Mouse (Mus musculus) ovary, adult 18-20 months (tissue): ENCODE measurements around the gene Gsdmc4.
"Not testable (repeated sequence)": the region's sequence is repeated elsewhere in the genome, so short reads cannot be mapped to it uniquely, and the experiment has no call there.

ENCODE experiments used
- DNase-seq: peaks from one replicate; pipeline ENCODE4 v3.0.0; 2022; ENCODE audit warnings: low spot score, mixed read lengths

The Gsdmc4 gene

DNA sequence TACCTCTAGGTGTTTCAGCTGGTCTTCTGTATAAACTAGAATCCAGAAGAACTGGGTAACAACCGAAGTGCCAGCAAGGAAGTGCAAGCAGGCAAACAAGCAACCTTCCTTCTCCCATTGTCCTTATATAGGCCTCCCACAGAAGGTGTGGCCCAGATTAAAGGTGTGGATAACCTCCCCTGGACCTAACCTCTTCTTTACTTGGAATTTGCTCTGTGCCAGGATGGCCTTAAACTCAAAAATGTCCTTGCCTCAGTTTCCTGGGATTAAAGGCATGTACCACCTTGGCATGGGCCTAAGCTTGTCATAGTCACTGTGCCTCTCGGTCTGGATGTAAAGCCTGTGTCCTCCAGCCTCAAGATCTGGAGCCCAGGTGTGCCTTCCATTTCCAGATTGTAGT lies at the start of gene Gsdmc4:
Gene Gsdmc4, minus strand, starts transcription at position 101 of the 400 bp plus-strand sequence.
- DNase-seq = not testable (repeated sequence)

DNA sequence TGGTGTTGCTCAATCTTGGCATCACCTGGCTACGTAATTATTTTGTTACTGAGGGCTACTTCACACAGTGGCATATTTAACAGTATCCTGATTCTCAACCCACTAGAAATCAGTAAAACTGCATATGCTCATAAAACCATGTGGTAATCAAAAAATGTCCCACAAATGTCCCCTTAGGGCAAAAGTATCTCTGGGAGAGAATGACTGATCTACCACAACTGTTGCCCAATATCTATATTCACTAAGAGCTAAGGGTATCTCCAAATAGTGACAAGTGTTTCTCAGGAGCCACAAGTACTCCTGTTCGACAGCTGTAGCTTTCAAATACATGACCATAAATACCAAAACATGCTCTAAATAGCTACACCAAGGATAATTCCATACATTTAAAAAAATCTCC lies 48.4 kb upstream of the Gsdmc4 start:
- DNase-seq = no peak

DNA sequence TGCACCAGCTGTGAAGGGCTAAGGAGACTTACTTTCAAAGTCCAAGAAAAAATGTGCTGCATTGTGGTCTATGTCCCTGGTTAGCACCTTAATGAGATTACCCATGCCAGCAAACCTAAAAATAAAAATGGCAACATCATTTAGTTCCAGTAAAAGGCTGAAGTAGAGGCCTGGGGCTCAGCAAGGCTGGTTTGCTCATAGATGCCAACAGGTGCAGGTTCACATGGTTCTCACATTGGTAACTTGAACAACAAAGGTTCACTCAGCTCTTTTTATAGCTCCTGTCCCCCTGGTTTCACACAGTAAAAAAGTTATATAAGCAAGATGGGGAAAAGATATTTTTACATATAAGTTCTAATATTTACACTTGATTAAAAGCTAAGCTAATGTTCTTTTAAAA lies 45.5 kb upstream of the Gsdmc4 start:
- DNase-seq = no peak

DNA sequence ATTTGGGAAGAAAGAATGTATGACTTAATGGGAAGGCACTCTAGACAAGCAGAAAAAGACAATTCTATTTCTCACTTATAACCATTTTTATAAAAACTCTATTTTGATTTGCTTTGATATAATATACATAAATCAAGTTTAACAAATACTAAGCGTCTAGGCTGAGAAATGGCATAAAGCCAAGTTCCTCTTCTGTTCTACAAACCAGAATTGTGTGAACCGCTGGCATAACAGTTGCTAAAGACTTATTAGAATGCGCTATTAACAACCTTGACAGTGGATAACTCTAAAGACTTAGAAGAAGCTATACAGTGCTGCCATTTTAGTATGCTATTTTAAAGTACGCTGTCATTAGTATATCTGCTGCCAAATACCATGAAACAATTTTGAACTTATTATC lies 41.2 kb upstream of the Gsdmc4 start:
- DNase-seq = no peak

DNA sequence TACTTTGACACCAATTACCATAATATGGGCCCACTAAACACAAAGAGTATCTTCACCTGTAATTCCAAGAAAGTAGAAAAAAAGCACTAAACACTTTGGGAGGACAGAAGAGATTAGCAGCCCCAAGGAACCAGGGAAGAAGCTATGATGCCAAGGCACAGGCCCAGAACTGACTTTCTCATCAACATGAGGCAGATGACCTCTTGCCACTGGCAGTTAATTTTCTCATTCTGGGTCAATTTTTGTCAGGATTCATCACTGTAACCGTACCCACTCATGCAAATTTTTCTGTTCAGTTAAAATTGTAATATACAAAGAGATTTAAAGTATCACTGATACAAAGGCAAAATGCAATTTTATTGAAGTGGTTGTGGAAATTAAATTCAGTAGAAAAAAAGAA lies 29.1 kb upstream of the Gsdmc4 start:
- no peak for DNase-seq

DNA sequence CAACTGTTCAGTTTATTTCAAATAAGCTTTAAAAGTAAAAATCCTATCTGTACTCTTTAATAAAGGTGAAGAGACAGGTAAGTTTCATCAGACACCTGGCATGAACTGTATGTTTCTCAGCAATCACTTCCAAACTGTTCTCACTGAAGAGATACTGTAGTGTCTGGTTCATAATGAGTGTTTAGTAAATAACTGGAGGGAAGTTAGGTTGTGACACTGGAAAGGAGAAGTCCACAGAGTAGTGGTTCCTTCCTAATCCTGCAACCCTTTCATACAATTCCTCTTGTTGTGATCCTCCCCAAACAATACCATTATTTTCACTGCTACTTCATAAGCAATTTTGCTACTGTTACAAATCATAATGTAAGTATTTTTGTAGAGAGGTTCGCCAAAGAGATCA lies 20.6 kb upstream of the Gsdmc4 start:
- no peak for DNase-seq

DNA sequence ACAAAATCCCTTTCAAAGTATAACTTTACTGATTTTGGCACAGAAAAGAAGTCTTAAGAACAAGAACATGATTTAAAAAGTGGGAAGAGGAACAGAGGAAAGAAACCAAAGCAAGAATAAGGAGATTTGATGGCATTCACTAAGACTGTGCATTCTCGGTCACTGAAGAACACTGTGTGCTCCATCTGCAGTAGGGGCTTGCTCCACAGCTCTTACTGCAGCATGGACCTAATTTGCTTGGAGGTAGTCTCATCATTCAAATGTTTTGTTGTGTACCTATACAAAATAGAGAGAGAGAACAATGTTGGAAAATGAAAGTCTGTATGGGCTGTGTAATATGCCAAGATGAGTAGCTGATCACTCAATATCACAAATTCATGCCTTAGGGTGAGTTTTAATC lies 19.3 kb upstream of the Gsdmc4 start:
- no peak for DNase-seq

DNA sequence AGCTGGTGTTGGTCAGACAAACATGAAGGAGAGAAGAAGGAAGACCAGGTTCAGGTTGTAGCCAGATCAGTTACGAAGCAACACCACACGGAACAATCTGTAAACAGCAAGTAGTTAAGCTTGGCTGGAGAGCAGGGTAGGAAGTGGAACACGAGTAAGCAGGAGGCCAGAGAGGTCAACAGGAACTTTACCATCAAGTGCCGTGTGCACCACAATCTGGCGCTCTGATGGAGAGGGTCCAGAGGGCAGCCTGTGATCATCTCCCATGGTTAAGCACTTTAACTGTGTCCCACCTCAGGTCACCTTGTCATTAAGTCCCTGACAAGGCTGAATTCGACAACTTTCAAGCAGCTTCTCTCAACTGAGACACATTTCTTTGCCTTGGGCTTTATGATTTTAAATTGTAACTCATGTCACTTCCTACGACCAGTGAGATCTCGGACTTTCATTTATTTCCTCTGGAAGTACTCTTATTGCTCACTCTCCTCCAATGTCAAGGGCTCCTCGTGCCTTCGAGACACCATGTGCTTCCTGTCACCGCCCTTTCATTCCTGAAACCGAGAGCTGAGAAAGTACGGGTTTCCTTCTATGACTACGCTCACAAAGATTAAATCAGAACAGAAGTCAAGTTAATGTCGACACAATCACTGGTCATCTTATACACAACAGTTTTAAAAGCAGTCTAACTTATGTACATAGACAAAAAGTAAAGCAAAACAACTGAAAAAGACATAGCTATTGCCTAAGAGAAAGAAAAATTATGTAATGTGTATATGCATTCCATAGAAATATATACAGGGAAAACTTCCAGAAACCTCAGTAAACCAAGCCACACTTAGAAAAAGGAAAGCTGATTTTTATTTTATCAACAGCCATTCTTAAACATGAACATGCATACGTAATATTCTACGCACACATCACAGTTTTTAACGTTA lies 18.3 kb upstream of the Gsdmc4 start:
- DNase-seq = no peak

DNA sequence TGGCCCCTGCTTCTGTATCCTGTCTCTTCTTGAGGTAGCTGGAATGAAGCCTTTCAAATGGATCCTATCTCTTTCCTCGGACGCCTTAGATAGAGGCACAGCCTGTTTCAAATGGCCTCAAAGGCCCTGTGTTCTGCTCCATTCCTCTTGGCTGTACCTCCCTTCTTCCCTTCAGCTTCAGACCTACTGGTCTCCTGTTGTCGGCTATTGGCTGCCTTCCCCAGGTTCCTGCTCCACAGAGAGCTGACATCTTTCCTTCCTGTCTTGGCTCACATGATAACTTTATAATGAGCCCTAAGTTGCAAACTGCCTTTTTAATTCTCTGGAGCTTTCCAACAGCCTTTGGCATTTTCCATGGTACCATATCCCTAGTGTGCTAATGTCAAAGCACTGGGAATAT lies 14.1 kb upstream of the Gsdmc4 start:
- no peak for DNase-seq

DNA sequence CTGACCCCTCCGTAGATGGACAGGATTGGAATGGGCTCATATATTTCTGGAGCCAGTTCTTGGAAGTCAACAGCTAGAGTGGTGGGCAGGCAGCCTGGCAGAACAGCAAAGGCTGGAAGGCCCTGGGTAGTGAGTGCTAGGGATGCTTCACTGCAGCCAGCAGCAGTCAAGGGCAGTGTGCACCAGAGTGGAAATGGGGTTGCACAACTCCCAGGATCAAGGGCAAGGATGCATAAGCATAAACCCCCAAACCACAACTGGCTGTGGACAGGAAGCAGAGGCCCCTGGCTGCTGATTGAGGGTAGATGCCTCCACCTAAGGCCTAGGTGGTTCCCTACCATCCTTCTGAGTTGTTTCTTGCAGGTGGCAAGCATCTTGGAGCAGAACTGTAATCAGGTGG lies 12.4 kb upstream of the Gsdmc4 start:
- DNase-seq = no peak

DNA sequence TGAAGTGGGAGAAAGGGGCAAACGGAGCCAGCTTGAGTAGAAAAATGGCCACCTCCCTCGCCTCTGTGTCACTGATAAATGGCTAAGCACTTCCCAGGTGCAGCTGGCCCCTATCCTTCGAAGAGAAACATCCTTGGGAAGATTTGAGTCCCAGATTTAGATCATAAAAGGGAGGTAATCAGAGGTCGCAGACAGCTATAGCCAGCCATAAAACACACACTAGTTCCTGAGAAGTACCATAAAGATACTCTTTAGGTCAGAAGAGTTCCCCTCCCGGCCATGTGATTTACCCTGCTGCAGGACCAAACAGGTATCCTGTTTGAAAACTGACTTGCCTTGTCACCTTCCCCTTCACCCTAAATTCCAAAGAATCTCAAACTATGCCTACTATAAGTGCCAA lies 9.5 kb upstream of the Gsdmc4 start:
- not testable (repeated sequence) for DNase-seq

DNA sequence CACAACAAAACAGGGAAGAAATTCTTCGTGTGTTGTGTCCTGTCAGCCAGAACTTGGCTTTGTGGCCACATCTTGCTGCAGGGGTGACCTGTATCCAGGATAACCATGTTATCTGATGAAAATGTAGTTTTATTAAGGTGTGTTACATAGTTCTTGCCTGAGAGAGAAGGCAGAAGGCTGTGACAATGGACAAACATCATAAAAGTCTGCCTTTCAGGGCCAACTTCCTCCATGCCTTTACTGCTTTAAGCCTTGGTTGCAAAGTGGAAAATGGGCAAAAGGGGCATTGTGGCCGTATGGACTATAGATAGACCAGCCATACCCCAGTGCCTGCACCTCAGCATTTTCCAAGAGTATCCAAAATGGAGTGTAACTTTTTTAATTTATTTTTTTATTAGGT lies 7.6 kb upstream of the Gsdmc4 start:
- not testable (repeated sequence) for DNase-seq

DNA sequence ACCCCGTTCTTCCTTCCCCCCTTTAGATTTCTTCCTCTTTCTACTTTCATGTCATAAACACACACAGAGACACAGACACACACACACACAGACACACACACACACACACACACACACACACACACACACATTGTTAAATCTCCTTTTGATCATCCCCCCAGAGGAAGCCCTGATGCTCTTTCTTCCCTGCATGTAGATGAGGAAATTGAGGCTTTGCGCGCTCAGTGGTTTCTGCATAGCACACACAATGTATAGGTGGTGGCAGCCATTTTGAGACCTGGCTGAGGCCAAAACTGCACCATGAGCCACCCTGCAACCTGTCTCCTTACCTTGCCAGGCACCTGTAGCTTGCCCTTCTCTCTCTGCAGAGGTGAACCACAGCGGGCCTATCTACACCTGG lies 4.5 kb upstream of the Gsdmc4 start:
- not testable (repeated sequence) for DNase-seq

DNA sequence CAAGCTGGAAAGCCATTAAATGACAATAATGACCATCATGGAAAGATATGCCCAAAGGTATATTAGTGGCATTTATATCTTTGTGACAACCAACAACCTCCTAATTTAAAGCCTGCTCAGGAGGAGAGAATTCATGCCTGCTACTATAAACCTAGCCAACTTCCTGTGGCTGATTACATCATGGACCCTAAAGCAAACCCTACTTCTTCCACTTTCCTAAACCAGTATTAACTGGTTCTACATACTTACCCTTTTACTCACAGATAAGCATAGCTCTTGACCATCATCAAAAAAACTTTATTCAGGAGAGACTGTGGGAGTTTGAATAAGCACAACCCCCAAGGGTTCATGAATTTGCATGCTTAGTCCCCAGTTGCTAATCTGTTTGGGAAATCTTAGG lies 2.2 kb downstream of the Gsdmc4 start:
- not testable (repeated sequence) for DNase-seq

DNA sequence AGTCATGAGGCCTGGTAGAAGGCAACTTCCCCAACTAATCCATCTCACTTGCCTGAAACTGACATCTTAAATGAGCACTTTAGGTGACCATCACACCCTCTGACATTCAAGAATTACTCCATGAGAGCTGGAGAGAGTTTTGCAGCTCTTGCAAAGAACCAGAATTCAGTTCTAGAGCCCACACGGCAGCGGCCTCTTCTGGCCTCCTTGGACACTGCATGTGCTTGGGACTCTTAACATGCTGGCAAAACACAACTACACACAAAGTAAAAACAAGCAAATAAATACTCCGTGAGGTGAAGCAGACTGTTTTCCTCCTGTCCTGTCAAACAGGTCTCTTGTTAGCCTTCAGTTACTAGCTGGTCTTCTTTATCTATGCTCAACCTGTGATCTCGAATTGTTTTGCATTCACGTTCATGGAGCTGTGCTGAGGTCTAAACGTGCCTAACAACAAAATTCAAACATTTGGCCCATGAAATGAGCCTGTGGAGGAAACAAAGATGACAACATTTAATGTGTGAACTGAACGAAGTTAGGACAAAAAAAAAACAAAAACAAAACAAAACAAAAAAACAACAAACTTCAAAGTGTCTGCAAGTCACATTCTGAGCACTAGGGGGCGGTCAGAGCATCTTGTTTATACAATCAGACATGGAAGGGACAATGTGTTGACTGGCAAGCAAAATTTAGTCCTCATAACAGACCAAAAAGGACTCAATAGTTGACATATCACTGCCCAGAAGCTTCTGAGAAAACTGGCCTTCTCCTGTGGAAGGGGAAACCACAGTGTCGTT lies 16.3 kb downstream of the Gsdmc4 start:
- not testable (repeated sequence) for DNase-seq

DNA sequence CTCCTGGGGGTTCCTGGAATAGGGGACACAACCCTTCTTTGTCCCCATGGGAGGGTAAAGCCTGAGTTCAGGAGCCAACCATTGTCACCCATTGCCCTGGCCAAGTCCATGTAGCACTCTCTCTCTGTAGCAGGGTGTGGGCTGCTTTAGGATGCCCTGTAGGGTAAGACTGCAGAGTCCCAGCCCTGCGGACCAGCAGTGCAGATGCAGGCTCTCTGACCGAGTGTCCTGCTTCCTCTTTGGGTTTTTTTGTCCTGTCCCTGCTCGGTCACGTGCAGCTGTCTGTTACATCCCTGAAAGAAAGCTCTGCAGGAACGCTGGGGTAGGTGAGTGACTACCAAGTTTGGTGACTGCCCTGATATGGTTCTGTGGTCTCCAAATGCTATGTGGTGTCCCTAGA lies 23.7 kb downstream of the Gsdmc4 start:
- not testable (repeated sequence) for DNase-seq

DNA sequence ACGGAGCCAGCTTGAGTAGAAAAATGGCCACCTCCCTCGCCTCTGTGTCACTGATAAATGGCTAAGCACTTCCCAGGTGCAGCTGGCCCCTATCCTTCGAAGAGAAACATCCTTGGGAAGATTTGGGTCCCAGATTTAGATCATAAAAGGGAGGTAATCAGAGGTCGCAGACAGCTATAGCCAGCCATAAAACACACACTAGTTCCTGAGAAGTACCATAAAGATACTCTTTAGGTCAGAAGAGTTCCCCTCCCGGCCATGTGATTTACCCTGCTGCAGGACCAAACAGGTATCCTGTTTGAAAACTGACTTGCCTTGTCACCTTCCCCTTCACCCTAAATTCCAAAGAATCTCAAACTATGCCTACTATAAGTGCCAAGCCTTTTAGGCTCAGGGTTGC lies 24.1 kb downstream of the Gsdmc4 start:
- not testable (repeated sequence) for DNase-seq

DNA sequence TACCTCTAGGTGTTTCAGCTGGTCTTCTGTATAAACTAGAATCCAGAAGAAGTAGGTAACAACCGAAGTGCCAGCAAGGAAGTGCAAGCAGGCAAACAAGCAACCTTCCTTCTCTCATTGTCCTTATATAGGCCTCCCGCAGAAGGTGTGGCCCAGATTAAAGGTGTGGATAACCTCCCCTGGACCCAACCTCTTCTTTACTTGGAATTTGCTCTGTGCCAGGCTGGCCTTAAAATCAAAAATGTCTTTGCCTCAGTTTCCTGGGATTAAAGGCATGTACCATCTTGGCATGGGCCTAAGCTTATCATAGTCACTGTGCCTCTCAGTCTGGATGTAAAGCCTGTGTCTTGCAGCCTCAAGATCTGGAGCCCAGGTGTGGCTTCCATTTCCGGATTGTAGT lies 33.6 kb downstream of the Gsdmc4 start, which contains the start of gene Gsdmc3:
Gene Gsdmc3, minus strand, starts transcription at position 101 of the 400 bp plus-strand sequence.
- DNase-seq = not testable (repeated sequence)

DNA sequence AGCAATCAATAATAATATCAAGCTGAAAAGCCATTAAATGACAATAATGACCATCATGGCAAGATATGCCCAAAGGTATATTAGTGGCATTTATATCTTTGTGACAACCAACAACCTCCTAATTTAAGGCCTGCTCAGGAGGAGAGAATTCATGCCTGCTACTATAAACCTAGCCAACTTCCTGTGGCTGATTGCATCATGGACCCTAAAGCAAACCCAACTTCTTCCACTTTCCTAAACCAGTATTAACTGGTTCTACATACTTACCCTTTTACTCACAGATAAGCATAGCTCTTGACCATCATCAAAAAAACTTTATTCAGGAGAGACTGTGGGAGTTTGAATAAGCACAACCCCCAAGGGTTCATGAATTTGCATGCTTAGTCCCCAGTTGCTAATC lies 35.9 kb downstream of the Gsdmc4 start:
- not testable (repeated sequence) for DNase-seq

DNA sequence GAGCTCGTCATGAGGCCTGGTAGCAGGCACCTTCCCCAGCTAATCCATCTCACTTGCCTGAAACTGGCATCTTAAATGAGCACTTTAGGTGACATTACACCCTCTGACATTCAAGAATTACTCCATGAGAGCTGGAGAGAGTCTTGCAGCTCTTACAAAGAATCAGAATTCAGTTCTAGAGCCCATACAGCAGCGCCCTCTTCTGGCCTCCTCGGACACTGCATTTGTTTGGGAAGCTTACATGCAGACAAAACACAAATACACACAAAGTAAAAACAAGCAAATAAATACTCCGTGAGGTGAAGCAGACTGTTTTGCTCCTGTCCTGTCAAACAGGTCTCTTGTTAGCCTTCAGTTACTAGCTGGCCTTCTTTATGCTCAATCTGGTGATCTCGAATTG lies 50.1 kb downstream of the Gsdmc4 start:
- not testable (repeated sequence) for DNase-seq
